Mouse (Mus musculus) ES-Bruce4 (cell line): Measurements from ENCODE around the gene Trmt61a. TPM values are rescaled to one million over a fixed set of nuclear protein-coding genes. Genes with fewer than 3 reads are reported as not detected.

ENCODE experiments used
- H3K27ac ChIP-seq: 2 replicates; pipeline ENCODE4 v1.5.1; 2012; ENCODE audit warnings: low read length, inconsistent platforms; ENCODE audit not compliant: insufficient read depth
- H3K27me3 ChIP-seq: 2 replicates; pipeline ENCODE4 v1.6.1; 2012; ENCODE audit warnings: mild to moderate bottlenecking, low read length, inconsistent platforms; ENCODE audit not compliant: control insufficient read depth, poor library complexity, insufficient read depth, severe bottlenecking
- H3K36me3 ChIP-seq: 2 replicates; pipeline ENCODE4 v1.6.1; 2012; ENCODE audit warnings: inconsistent platforms, mild to moderate bottlenecking, low read length, moderate library complexity; ENCODE audit not compliant: control insufficient read depth, poor library complexity, insufficient read depth, severe bottlenecking
- H3K4me1 ChIP-seq: one replicate; pipeline ENCODE4 v1.8.1; 2011; ENCODE audit warnings: low read length; ENCODE audit not compliant: control insufficient read depth, insufficient read depth
- H3K4me3 ChIP-seq: 2 replicates; pipeline ENCODE4 v1.5.1; 2011; ENCODE audit warnings: low read depth, mild to moderate bottlenecking, low read length
- H3K9ac ChIP-seq: 2 replicates; pipeline ENCODE4 v1.6.1; 2012; ENCODE audit warnings: low read depth, mild to moderate bottlenecking, inconsistent platforms; ENCODE audit not compliant: poor library complexity, severe bottlenecking
- H3K9me3 ChIP-seq: replicated peaks from 2 replicates; pipeline ENCODE4 v1.6.1; 2012; ENCODE audit warnings: mild to moderate bottlenecking, low read length, inconsistent platforms; ENCODE audit not compliant: control insufficient read depth, poor library complexity, insufficient read depth, severe bottlenecking
- CTCF ChIP-seq: IDR thresholded peaks from one replicate; pipeline ENCODE4 v1.8.1; 2011; ENCODE audit warnings: low read depth, low read length
- EP300 ChIP-seq: IDR thresholded peaks from 2 replicates; pipeline ENCODE4 v1.6.1; 2011; ENCODE audit warnings: low read depth, low read length; ENCODE audit not compliant: insufficient read depth
- POLR2A ChIP-seq: IDR thresholded peaks from one replicate; pipeline ENCODE4 v1.8.1; 2011; ENCODE audit warnings: low read length; ENCODE audit not compliant: insufficient read depth
- polyA plus RNA-seq: library from polyadenylated mRNA; stranded (reverse); fragments of >200 nt; gene quantifications from 2 replicates; pipeline ENCODE4 v1.2.4, GENCODE M21; 2011; ENCODE audit warnings: low read depth; ENCODE audit not compliant: missing spikeins, insufficient read depth, insufficient read length

Trmt61a gene
- polyA plus RNA-seq, 1 experiment: 13.0 TPM

- Histone ChIP-seq H3K4me1 (peaks cover 2% of the 10 kb centered on the region), H3K4me3 (peak overlapping the region; percentile 68), H3K36me3 (no peaks in the 10 kb centered on the region), H3K27ac (no peak overlapping the region), H3K27me3 (no peaks in the 10 kb centered on the region), H3K9me3 (no peaks in the 10 kb centered on the region), H3K9ac (peak overlapping the region; percentile 64)
- TF ChIP-seq CTCF (no peak), POLR2A (no peak), EP300 (no peak)
Measured at GRCm38 (mm10) chr12:111670976-111671375, 6.9 kb upstream of the Trmt61a start.

GRCm38 (mm10) chr12:111671431-111671902 is 6.4 kb upstream of the Trmt61a start:
- Histone ChIP-seq H3K36me3 (no peaks in the 10 kb centered on the region), H3K9ac (peak overlapping the region; percentile 64), H3K9me3 (no peaks in the 10 kb centered on the region), H3K4me3 (peak overlapping the region; percentile 68), H3K4me1 (peaks cover 2% of the 10 kb centered on the region), H3K27ac (no peak overlapping the region), H3K27me3 (no peaks in the 10 kb centered on the region)
- TF ChIP-seq EP300 (no peak), CTCF (no peak), POLR2A (no peak)

DNA sequence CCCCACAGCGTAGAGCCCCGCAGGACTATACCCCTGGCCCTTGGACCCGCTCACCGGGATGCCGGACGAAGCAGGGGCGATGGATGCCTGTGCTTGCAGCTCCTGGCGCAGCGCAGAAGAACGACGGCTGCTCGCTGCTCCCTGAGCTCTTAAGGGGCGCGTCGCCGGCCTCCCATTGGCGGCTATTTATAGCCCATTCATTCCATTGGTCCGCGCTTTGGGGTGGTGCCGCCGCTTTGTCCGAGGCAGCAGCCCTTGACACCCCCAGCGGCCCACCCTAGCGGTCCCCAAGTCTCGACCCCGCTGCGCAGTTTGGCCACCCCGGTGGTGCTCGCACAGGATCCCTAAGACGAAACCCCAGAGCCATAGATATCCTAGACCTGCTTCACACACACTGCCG is 5.7 kb upstream of the Trmt61a start, which contains the start of gene Ckb:
TSS of gene Ckb (minus strand) at position 163 of the 400 bp plus-strand sequence.
- Histone ChIP-seq H3K27ac (no peak within 1 kb of the TSS), H3K36me3 (no peaks in the 10 kb centered on the region), H3K4me1 (peaks cover 4% of the 10 kb centered on the region), H3K9me3 (no peaks in the 10 kb centered on the region), H3K4me3 (peak within 1 kb of the TSS; percentile 68), H3K9ac (peak within 1 kb of the TSS; percentile 64), H3K27me3 (no peaks in the 10 kb centered on the region)
- 0 out of 2 replicates have a peak, but pooled peaks have one; percentile 33 for TF ChIP-seq EP300
- peak; percentile 91 for TF ChIP-seq POLR2A
- no peak for TF ChIP-seq CTCF

- H3K4me3 ChIP-seq: peak overlapping the region; percentile 54
- H3K36me3 ChIP-seq: no peaks in the 10 kb centered on the region
- H3K27me3 ChIP-seq: no peaks in the 10 kb centered on the region
- H3K4me1 ChIP-seq: peaks cover 6% of the 10 kb centered on the region
- H3K9me3 ChIP-seq: no peaks in the 10 kb centered on the region
- H3K9ac ChIP-seq: no peak overlapping the region
- no peak for TF ChIP-seq EP300
- no peak for TF ChIP-seq CTCF
- no peak for TF ChIP-seq POLR2A
- no peak overlapping the region for H3K27ac ChIP-seq
Measured at GRCm38 (mm10) chr12:111672581-111672980, 5.3 kb upstream of the Trmt61a start.

DNA sequence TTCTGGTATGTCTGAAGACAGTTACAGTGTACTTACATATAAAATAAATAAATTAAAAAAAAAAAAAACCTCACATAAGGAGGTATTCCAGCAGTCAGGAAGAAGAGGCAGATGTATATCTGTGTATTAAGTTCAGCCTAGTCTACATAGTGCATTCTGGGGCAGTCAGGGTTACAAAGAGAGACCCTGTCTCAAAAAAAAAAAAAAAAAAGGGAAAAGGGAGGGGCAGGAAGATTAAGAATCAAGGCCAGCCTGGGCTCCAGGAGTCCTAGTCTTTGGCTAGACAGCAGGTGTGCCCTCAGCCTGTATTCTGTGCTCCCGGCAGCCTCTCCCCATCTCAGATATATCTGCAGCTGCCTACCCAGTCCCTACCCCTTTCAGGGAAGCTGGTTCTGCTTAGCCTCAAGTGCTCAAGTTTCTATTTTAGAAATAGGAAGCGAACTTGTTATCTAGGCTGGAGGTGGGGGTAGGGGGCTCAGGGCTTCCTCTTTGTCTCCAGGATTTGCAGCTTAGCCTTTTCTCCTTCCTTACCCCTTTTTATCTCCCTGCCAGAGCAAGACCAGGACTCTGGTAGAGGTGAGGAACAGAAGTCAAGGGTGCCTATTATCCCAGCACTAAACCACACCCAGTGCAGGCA is 2.9 kb upstream of the Trmt61a start:
- Histone ChIP-seq H3K27ac (no peak overlapping the region), H3K4me3 (no peak overlapping the region), H3K4me1 (peaks cover 4% of the 10 kb centered on the region), H3K36me3 (no peaks in the 10 kb centered on the region), H3K27me3 (no peaks in the 10 kb centered on the region), H3K9me3 (no peaks in the 10 kb centered on the region), H3K9ac (no peak overlapping the region)
- no peak for TF ChIP-seq EP300

DNA sequence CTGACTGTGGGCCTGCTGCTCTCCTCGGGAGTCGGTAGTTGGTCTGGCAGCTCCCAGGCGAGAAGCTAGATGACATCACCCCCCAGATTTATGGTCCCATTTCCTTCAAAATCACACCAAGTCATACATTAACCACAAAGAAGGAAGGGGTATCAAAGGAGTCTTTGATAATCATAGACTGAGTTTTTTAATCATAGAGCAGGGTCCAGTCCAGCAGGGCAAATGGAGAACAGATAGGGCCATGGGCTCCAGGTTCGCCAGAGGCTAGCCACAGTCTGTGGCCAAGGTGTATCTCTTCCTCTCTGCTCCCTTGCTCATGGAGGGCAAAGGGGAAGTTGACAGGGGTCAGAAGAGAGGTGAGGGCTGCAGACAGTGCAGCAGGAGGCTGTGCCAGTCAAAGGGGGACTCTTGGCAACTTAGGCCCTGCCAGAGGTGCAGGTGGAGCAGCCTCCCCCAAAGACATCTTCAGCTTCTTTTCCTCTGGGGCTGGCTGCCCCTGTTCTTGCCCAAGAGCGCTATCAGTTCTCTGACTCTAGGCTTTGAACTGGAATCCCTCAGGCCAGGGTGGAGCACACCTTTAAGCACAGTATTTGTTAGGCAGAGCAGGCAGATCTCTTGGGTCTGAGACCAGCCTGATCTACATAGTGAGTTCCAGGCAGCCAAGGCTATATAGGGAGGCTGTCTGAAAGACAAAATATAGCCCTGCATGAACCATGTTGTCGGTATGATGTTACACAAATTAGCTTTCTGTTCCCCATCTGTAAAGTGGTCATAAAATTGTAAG is 1.9 kb upstream of the Trmt61a start:
- Histone ChIP-seq H3K27ac (no peak overlapping the region), H3K4me1 (peaks cover 4% of the 10 kb centered on the region), H3K9me3 (no peaks in the 10 kb centered on the region), H3K9ac (no peak overlapping the region), H3K27me3 (no peaks in the 10 kb centered on the region), H3K4me3 (no peak overlapping the region), H3K36me3 (no peaks in the 10 kb centered on the region)
- TF ChIP-seq POLR2A (no peak), CTCF (no peak), EP300 (no peak)
